Mouse (Mus musculus): ENCODE results near the gene Ubr2. TPM values are rescaled to one million over a fixed set of nuclear protein-coding genes. Genes with fewer than 3 reads are reported as not detected.

Ubr2 gene
- 32.4 and 48.9 TPM in 2 replicates for polyA plus RNA-seq (2012; rRNA removed; ENCODE audit: low replicate concordance)

DNA sequence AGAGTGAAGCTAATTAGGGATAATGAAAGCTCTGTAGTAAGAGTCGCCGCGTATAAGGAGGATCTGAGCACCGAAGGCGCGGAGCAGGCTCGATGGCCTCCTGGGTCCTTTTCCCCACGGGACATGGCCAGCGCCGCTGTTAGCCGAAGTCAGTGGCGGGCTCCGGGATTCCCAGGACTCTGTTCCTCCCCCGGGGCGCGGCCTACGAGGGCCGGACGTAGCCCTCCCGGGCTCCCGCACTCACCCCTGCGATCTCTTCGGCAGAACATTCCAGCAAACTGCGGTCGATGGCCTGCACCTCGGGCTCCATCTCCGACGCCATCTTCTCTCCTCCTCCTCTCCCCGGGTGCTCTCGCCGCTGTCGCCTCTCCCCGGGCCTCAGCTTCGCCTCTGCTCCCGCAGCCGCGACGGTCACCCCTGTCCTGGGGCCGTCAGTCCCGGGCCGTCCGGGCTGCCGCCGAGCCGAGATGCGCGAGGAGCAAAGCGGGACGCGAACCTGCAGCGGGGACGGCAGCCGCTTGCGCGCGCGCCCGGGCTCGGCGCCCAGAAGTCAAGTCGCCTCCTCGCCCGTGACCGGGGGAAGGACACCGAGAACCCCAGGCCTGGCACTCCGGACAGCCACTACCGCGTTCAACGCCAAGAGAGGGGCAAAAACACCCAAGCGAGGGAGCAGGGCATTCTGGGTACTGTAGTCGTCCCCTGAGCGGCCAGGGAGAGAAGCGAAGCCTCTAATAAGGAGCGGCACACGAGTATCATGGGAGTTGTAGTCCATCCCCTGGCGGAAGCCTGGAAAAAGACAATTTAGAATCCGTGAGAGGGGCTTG is at the start of gene Ubr2:
TSS of gene Ubr2 (minus strand) at position 659 of the 824 bp plus-strand sequence.

DNA sequence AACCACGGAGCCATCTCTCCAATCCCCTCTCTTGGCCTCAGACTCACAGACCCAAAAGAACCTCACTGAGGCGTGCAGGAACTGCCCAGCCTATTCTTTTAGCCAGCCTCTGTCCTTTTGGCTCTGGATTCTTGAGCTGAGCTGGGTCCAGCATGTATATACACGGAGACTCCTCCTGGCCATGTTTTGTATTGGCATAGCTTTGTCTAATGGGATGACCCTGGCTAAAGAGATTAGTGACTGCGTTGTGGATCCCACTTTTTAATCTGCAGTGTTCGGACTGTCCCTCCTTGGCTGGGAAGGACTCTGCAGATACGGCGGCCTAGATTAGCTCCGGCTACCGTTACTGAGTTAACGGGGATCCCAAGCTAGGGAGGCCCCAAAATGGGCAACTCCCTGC is 100.2 kb downstream of the Ubr2 start, which contains the start of gene Prph2:
TSS of gene Prph2 (plus strand) at position 274 of the 400 bp plus-strand sequence.

DNA sequence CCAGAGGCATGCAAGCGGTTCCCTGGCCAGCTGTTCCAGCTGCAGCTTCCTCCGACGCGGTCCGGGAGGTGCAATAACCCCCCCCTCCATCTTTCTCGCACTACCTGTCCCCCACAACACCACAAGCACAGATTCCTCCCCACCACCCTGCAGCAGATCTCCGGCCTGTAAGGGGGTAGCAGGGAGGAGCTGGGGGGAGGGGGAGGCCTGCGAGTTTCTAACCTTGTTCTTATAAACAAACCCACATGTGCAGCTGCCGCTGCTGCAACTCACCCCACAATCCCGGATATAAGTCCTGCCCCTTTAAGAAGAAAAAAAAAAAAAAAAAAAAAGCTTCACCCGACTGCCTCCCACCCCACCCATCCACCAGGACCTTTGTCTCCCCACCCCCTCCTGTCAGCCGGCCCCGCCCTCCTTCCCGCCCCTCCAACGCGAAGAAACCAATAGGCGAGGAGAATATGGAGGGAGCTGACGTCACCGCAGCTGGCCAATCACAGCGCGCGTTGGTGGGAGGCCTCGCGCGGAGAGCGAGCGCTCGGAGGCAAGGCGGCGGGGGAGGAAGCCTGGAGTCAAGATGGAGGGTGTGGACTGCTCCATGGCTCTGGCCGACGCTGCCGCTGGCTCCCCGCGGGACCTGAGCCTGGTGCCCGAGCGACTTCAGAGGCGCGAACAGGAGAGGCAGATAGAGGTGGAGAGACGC is 120.1 kb downstream of the Ubr2 start, which contains the start of gene Tbcc:
TSS of gene Tbcc (plus strand) at position 569 of the 700 bp plus-strand sequence.

Other genes with a start within 250 kb of the Ubr2 start
- gene Ptcra, start 246.8 kb downstream of the Ubr2 start, polyA plus RNA-seq (2012; rRNA removed; ENCODE audit: low replicate concordance): not detected in 2 replicates
- gene 2310039H08Rik, start 237.9 kb downstream of the Ubr2 start, polyA plus RNA-seq (2012; rRNA removed; ENCODE audit: low replicate concordance): 79.9 and 106 TPM in 2 replicates
- 29.2 and 40.1 TPM in 2 replicates for gene Rpl7l1, start 227.9 kb downstream of the Ubr2 start, polyA plus RNA-seq (2012; rRNA removed; ENCODE audit: low replicate concordance)
- 7.0 and 16.5 TPM in 2 replicates for gene Bicral, start 152.1 kb downstream of the Ubr2 start, polyA plus RNA-seq (2012; rRNA removed; ENCODE audit: low replicate concordance)
- 17.9 and 25.7 TPM in 2 replicates for gene Tbcc, start 119.9 kb downstream of the Ubr2 start, polyA plus RNA-seq (2012; rRNA removed; ENCODE audit: low replicate concordance)
- gene Prph2, start 100.1 kb downstream of the Ubr2 start, polyA plus RNA-seq (2012; rRNA removed; ENCODE audit: low replicate concordance): not detected in 2 replicates